Mouse (Mus musculus): ENCODE measurements around the gene Cox4i2. TPM values are rescaled to one million over a fixed set of nuclear protein-coding genes. Genes with fewer than 3 reads are reported as not detected.

The Cox4i2 gene
- polyA plus RNA-seq, 1 experiment from 2014 or later, result 13.1 TPM

DNA sequence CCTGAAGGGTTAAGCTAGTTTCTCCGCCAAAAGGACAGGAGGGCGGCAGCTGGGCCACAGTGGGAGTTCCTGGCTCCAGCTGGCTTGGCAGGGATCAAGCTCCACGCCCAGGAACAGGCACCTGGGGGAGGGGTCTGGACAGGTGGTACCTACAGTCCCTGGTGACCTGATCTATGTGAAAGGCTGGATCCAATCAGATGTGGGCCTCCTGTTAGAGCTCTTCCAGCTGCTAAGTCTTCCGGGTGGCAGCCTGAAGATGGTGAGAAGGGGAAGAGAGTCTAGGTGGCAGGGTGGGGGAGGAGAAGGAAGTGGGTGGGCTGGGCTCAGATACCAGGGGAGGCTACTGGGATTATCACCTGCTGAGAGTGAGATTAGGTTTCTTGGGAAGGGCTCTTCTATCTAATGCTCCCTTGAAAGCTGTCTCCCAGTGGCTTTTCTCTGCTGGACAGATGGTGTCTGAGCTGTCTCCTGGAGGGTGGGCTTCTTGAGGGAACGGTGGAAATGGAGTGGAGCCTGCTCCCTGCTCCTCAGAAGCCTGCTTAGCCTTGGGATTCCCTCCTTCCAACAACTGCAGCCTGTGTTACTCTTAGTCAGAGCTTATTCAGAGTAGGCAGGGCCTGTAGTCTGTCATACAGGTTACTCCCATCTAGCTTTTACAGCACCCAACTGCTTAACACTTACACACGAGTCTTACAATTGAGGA lies 50.6 kb downstream of the Cox4i2 start:
- 0 out of 2 replicates have a peak overlapping the region, but pooled peaks have one; percentile 4 for H3K4me2 ChIP-seq (ENCODE audit: low read length)
- no peaks in the 10 kb centered on the region for H3K27me3 ChIP-seq (replicated peaks; ENCODE audit: control insufficient read depth, insufficient read depth, low read length)
- no peak overlapping the region for H3K4me3 ChIP-seq (ENCODE audit: low read depth, low read length)
- H3K9me3 ChIP-seq (ENCODE audit: control insufficient read depth, low read length), result no peaks in the 10 kb centered on the region
- peak overlapping the region; percentile 57 for H3K27ac ChIP-seq (ENCODE audit: low read depth)
- no peak overlapping the region for H3K9ac ChIP-seq (ENCODE audit: low read length)
- peaks cover 4% of the 10 kb centered on the region; the same call in 1 of the 2 replicates for H3K36me3 ChIP-seq (ENCODE audit: control insufficient read depth, insufficient read depth, low read length)
- DNase-seq (ENCODE audit: low spot score) (peak; percentile 63), ATAC-seq (replicated peaks; ENCODE audit: low FRiP score, low TSS enrichment, low read depth) (peak; percentile 61; the same call in 1 of the 2 replicates)
- peaks cover 13% of the 10 kb centered on the region for H3K4me1 ChIP-seq (replicated peaks; ENCODE audit: control insufficient read depth, insufficient read depth, low read length)
- WGBS, result 9% methylated on average over 6 of the region's 6 CpGs

DNA sequence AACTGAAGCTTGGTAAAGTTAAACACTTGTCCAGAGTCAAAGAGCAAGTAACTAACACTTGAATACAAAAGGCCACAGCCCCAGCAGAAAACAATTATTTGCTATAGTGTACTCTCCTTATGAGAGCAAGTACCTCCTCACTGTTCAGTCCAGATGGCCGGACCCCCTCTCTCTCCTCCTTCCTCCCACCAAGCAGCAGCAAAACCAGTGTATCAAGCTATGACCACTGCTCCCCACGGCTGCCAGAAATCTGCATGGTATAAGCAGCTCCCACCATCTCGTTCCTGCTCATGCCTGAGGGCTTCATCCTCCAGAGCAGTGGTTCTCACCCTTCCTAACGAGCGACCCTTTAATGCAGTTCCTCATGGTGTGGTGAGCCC lies 51.1 kb downstream of the Cox4i2 start:
- H3K9me3 ChIP-seq (ENCODE audit: control insufficient read depth, low read length), result no peaks in the 10 kb centered on the region
- no peak overlapping the region for H3K9ac ChIP-seq (ENCODE audit: low read length)
- no peak overlapping the region for H3K4me3 ChIP-seq (ENCODE audit: low read depth, low read length)
- no peak overlapping the region for H3K4me2 ChIP-seq (ENCODE audit: low read length)
- no peak for ATAC-seq (replicated peaks; ENCODE audit: low FRiP score, low TSS enrichment, low read depth)
- H3K27me3 ChIP-seq (replicated peaks; ENCODE audit: control insufficient read depth, insufficient read depth, low read length), result no peaks in the 10 kb centered on the region
- peaks cover 13% of the 10 kb centered on the region for H3K4me1 ChIP-seq (replicated peaks; ENCODE audit: control insufficient read depth, insufficient read depth, low read length)
- peak overlapping the region; percentile 57 for H3K27ac ChIP-seq (ENCODE audit: low read depth)
- peaks cover 4% of the 10 kb centered on the region; the same call in 1 of the 2 replicates for H3K36me3 ChIP-seq (ENCODE audit: control insufficient read depth, insufficient read depth, low read length)
- WGBS, result 56% methylated on average over 5 of the region's 5 CpGs
- no peak for DNase-seq (ENCODE audit: low spot score)

DNA sequence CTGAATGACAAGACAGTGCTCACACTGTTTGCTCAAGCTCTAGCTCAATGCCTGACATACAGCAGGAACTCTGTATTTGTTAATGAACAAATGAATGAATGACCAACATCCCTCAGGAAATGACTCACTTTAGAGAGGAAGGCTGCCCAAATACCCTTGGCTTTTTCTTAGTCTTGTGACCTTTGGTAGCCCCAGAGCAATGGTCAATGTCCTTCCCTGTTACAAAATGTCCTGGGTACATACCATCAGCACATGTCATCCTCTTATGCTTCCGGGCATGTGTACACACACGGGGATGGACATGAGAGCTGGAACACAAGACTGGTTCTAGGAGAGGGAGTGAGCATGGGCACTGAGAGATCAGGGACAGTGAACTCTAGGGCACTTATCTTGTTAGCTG lies 52.1 kb downstream of the Cox4i2 start:
- Histone ChIP-seq H3K4me2 (ENCODE audit: low read length) (no peak overlapping the region), H3K4me1 (replicated peaks; ENCODE audit: control insufficient read depth, insufficient read depth, low read length) (peaks cover 16% of the 10 kb centered on the region), H3K27ac (ENCODE audit: low read depth) (no peak overlapping the region), H3K9me3 (ENCODE audit: control insufficient read depth, low read length) (no peaks in the 10 kb centered on the region), H3K36me3 (ENCODE audit: control insufficient read depth, insufficient read depth, low read length) (peaks cover 4% of the 10 kb centered on the region; the same call in 1 of the 2 replicates), H3K27me3 (replicated peaks; ENCODE audit: control insufficient read depth, insufficient read depth, low read length) (no peaks in the 10 kb centered on the region), H3K9ac (ENCODE audit: low read length) (no peak overlapping the region), H3K4me3 (ENCODE audit: low read depth, low read length) (no peak overlapping the region)
- DNase-seq (ENCODE audit: low spot score), result no peak
- WGBS, result 79% methylated on average over 2 of the region's 2 CpGs
- no peak for ATAC-seq (replicated peaks; ENCODE audit: low FRiP score, low TSS enrichment, low read depth)

DNA sequence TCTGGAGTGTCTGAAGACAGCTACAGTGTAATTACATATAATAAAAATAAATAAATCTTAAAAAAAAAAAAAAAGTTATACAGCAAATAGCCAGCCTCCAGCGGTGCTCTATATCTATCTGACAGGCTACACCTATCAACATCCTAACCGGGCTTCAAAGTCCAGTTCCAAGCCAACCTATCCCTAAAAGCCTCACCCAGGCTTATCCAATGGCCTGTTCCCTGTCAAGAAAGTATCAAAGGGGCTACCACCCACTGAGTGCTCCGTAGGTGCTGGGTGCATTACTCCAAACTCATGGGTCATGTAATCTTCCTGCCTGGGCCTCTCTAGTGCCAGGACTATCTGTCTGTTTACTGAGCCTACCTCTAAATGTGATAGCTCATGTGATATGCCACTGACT lies 54.2 kb downstream of the Cox4i2 start:
- peaks cover 16% of the 10 kb centered on the region for H3K4me1 ChIP-seq (replicated peaks; ENCODE audit: control insufficient read depth, insufficient read depth, low read length)
- no peak overlapping the region for H3K27ac ChIP-seq (ENCODE audit: low read depth)
- 78% methylated on average over 3 of the region's 3 CpGs for WGBS
- H3K9ac ChIP-seq (ENCODE audit: low read length), result no peak overlapping the region
- H3K27me3 ChIP-seq (replicated peaks; ENCODE audit: control insufficient read depth, insufficient read depth, low read length), result no peaks in the 10 kb centered on the region
- DNase-seq (ENCODE audit: low spot score), result no peak
- no peak overlapping the region for H3K4me3 ChIP-seq (ENCODE audit: low read depth, low read length)
- H3K9me3 ChIP-seq (ENCODE audit: control insufficient read depth, low read length), result no peaks in the 10 kb centered on the region
- H3K4me2 ChIP-seq (ENCODE audit: low read length), result no peak overlapping the region
- ATAC-seq (replicated peaks; ENCODE audit: low FRiP score, low TSS enrichment, low read depth), result no peak
- H3K36me3 ChIP-seq (ENCODE audit: control insufficient read depth, insufficient read depth, low read length), result peaks cover 4% of the 10 kb centered on the region; the same call in 1 of the 2 replicates

DNA sequence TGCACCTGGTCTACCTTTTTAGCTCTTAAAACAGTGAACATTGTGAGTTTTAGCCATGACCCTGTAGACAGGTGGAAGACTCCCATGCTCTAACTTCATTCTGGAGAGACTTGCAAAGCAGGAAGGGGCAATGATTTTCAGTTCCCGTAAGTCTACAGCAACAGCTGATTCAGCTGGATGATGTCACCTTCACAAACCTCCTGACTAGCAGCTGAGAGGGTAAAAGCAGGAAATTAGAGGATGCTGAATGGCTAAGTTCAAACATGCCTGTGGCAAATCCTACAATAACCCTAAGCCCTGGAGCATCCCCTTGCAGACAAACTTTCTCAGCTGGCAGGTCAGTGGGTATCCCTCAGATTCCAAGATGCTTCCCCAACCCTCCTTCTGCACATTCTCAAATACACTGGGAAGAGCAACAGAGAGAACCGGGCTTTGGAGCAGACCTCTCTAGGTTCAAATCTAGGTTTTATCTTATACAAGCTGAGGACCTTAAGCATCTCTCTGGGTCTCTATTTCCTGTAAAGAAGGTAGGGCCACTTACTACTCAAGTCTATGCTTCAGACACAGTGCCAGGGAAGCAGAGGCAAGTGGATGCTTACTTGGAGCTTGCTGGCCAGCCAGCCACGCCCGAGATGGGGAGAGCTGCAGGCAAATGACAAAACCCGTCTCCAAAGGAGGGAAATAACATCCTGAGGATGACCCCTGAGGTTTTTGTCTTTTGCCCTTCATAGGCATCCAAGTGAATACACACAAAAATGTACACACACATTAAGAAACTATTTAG lies 56.4 kb downstream of the Cox4i2 start:
- no peak for ATAC-seq (replicated peaks; ENCODE audit: low FRiP score, low TSS enrichment, low read depth)
- H3K9ac ChIP-seq (ENCODE audit: low read length), result no peak overlapping the region
- peaks cover 3% of the 10 kb centered on the region; the same call in 1 of the 2 replicates for H3K4me1 ChIP-seq (replicated peaks; ENCODE audit: control insufficient read depth, insufficient read depth, low read length)
- no peak overlapping the region for H3K27ac ChIP-seq (ENCODE audit: low read depth)
- no peak overlapping the region for H3K4me3 ChIP-seq (ENCODE audit: low read depth, low read length)
- no peaks in the 10 kb centered on the region for H3K9me3 ChIP-seq (ENCODE audit: control insufficient read depth, low read length)
- DNase-seq (ENCODE audit: low spot score), result no peak
- H3K36me3 ChIP-seq (ENCODE audit: control insufficient read depth, insufficient read depth, low read length), result 0 out of 2 replicates have a peak, but pooled peaks cover 4% of the 10 kb centered on the region
- no peaks in the 10 kb centered on the region for H3K27me3 ChIP-seq (replicated peaks; ENCODE audit: control insufficient read depth, insufficient read depth, low read length)
- no peak overlapping the region for H3K4me2 ChIP-seq (ENCODE audit: low read length)
- 72% methylated on average over 5 of the region's 5 CpGs for WGBS

DNA sequence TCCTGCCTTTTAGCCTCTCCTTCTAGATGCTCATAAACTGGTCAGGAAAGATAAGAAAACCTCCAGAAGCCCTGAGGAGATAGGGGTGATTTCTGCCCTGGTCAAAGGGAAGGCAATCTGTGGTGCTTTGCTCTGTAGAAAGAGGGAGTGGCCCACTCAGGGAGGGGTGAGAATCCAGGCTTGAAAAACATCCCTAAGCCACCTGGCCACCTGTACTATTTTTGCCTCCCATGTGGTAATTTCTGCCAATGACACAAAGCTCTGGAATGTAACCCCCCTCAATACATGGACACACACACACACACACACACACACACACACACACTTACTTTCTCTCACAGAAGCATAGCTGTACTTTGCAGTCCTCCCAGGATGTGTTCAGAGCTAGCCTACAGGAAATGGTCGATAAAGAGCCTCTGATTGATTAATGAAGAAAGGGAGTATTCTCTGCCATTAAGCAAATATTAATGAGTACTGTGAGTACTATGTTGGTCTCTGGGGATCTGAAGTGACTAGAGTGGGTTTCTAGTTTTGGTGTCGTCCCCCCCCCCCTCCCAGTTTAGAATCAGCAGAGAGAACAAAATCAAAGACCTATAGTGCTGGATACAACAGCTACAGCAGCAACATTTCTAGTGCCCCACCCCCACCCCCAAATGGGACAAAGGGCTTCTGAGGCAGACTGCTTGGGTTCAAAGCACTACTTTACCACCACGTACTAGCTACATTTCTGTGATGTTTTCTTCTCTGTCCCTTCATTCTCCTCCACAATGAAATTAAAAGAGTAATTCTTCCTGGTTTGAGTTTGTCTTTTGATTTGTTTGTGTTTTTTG lies 57.6 kb downstream of the Cox4i2 start:
- DNase-seq (ENCODE audit: low spot score) (no peak), ATAC-seq (replicated peaks; ENCODE audit: low FRiP score, low TSS enrichment, low read depth) (peak; percentile 63; the same call in 1 of the 2 replicates)
- Histone ChIP-seq H3K9me3 (ENCODE audit: control insufficient read depth, low read length) (no peaks in the 10 kb centered on the region), H3K36me3 (ENCODE audit: control insufficient read depth, insufficient read depth, low read length) (no peaks in the 10 kb centered on the region), H3K27ac (ENCODE audit: low read depth) (peak overlapping the region; percentile 33; the same call in 1 of the 2 replicates), H3K4me2 (ENCODE audit: low read length) (no peak overlapping the region), H3K4me3 (ENCODE audit: low read depth, low read length) (no peak overlapping the region), H3K27me3 (replicated peaks; ENCODE audit: control insufficient read depth, insufficient read depth, low read length) (no peaks in the 10 kb centered on the region), H3K4me1 (replicated peaks; ENCODE audit: control insufficient read depth, insufficient read depth, low read length) (peaks cover 3% of the 10 kb centered on the region; the same call in 1 of the 2 replicates), H3K9ac (ENCODE audit: low read length) (no peak overlapping the region)
- WGBS, result 46% methylated on average over 3 of the region's 3 CpGs

DNA sequence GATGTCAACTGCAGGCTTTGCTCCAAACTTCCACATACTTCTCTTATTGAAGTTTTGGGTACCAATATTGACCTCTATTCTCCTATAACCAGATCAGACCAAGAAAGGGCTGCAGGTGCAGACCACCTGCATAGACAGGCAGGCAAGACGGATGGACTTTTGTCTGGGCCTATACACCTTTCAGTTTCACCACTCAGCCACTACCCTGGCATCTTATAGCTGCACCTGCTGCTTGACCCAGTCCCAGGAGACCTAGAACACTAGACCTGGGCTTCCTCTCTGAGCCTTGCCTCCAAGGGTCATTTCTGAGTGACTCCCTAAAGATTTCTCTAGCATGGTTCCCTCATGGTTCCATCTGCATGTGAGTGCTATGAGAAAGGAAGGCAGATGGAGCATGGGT lies 59.3 kb downstream of the Cox4i2 start:
- ATAC-seq (replicated peaks; ENCODE audit: low FRiP score, low TSS enrichment, low read depth) (no peak), DNase-seq (ENCODE audit: low spot score) (no peak)
- Histone ChIP-seq H3K4me1 (replicated peaks; ENCODE audit: control insufficient read depth, insufficient read depth, low read length) (peaks cover 10% of the 10 kb centered on the region), H3K36me3 (ENCODE audit: control insufficient read depth, insufficient read depth, low read length) (no peaks in the 10 kb centered on the region), H3K4me3 (ENCODE audit: low read depth, low read length) (no peak overlapping the region), H3K27me3 (replicated peaks; ENCODE audit: control insufficient read depth, insufficient read depth, low read length) (no peaks in the 10 kb centered on the region), H3K9me3 (ENCODE audit: control insufficient read depth, low read length) (no peaks in the 10 kb centered on the region), H3K4me2 (ENCODE audit: low read length) (no peak overlapping the region), H3K9ac (ENCODE audit: low read length) (no peak overlapping the region), H3K27ac (ENCODE audit: low read depth) (no peak overlapping the region)
- 96% methylated on average over 1 of the region's 1 CpGs for WGBS

DNA sequence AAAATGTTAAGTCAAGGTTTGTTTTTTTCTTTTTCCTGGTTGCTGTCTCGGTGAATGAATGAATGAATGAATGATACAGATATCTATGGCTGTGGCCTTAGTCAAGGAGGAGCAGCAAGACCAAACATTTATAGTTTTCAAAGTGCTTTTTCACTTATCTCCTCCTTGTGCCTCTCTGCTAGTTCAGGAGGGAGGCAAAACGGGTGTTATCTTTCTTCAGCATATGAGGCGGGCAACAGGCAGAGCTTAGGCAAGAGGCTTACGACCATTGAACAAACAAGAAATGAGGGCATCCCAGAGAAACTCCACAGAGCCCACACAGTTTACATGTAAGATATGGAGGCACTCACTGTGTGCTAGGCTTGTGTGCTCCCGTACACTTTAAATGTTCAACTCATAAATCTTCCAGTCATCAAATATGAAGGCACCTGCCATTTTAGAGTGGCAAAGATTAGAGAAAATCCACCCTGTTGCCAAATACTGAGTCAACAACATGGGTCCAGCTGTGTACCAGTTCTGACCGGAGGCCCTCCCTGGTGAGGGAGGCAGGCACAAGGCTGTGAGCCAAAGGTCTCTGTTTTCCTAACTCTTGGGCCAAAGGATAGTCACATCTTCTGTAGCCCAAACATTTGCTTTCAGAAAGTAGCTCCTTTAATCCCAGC lies 60.4 kb downstream of the Cox4i2 start:
- H3K4me2 ChIP-seq (ENCODE audit: low read length), result no peak overlapping the region
- H3K4me1 ChIP-seq (replicated peaks; ENCODE audit: control insufficient read depth, insufficient read depth, low read length), result peaks cover 14% of the 10 kb centered on the region
- ATAC-seq (replicated peaks; ENCODE audit: low FRiP score, low TSS enrichment, low read depth), result no peak
- no peak overlapping the region for H3K27ac ChIP-seq (ENCODE audit: low read depth)
- peaks cover 5% of the 10 kb centered on the region; the same call in 1 of the 2 replicates for H3K36me3 ChIP-seq (ENCODE audit: control insufficient read depth, insufficient read depth, low read length)
- H3K4me3 ChIP-seq (ENCODE audit: low read depth, low read length), result no peak overlapping the region
- no peaks in the 10 kb centered on the region for H3K27me3 ChIP-seq (replicated peaks; ENCODE audit: control insufficient read depth, insufficient read depth, low read length)
- DNase-seq (ENCODE audit: low spot score), result no peak
- no peak overlapping the region for H3K9ac ChIP-seq (ENCODE audit: low read length)
- WGBS, result 64% methylated on average over 6 of the region's 6 CpGs
- no peaks in the 10 kb centered on the region; the same call in 1 of the 2 replicates for H3K9me3 ChIP-seq (ENCODE audit: control insufficient read depth, low read length)

All from intestine, embryonic 14.5 days (tissue).